Mouse (Mus musculus): ENCODE measurements around the gene Galnt15.

DNA sequence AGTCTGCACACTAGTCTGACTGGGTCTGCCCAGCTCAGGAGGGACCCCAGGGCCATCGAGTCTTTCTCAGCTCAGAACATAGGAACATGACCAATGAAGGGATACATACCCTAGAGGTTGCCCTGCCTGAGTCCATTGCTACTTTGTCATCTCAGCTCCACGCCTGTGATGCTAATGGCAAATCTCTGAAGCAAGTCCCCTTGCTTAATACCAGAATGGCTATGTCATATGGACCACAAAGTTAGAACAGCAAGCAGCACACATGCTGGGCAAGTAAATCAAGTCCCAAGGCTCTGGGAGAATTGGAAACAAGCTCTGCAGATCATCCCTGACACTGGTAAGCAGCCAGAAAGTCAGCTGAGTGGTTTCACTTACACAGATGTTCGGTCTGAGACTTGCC lies 70.2 kb downstream of the Galnt15 start:
- TF ChIP-seq POLR2A (IDR thresholded peaks at IDR 0.05; ENCODE audit: low read depth, low read length), result no peak
- no peak for TF ChIP-seq CTCF (conservative IDR thresholded peaks at IDR 0.05; ENCODE audit: insufficient read depth, insufficient read length, low read depth, low read length)

All from kidney, adult 2 months (tissue).